Mouse (Mus musculus) hindbrain, embryonic 11.5 days (tissue): Measurements from ENCODE around the gene Bcl2l11. TPM values are rescaled to one million over a fixed set of nuclear protein-coding genes. Genes with fewer than 3 reads are reported as not detected.

Experiments
- ATAC-seq: fragments of 200-750 bp; cut with Nextera tagmentation; 2 replicates; pipeline ENCODE4 v1.8.0; 2017; ENCODE audit warnings: mild to moderate bottlenecking, moderate TSS enrichment, moderate library complexity; ENCODE audit not compliant: low FRiP score
- DNase-seq: peaks from one replicate; pipeline ENCODE4 v3.0.0-alpha.2; 2015; ENCODE audit warnings: low spot score
- H3K27ac ChIP-seq: fragments of 300-500 bp; sonication (generic); 2 replicates; pipeline ENCODE4 v1.5.1; 2014; ENCODE audit warnings: mild to moderate bottlenecking, low read depth, low read length
- H3K27me3 ChIP-seq: fragments of 300-500 bp; sonication (generic); 2 replicates; pipeline ENCODE4 v1.6.1; 2014; ENCODE audit warnings: mild to moderate bottlenecking, low read length, moderate library complexity, mixed read lengths; ENCODE audit not compliant: control insufficient read depth, insufficient read depth
- H3K36me3 ChIP-seq: fragments of 300-500 bp; sonication (generic); 2 replicates; pipeline ENCODE4 v1.6.1; 2014; ENCODE audit warnings: mild to moderate bottlenecking, low read length, moderate library complexity, mixed read lengths; ENCODE audit not compliant: control insufficient read depth, insufficient read depth
- H3K4me1 ChIP-seq: fragments of 300-500 bp; sonication (generic); replicated peaks from 2 replicates; pipeline ENCODE4 v1.6.1; 2014; ENCODE audit warnings: low read length, mixed read lengths; ENCODE audit not compliant: control insufficient read depth, insufficient read depth
- H3K4me2 ChIP-seq: fragments of 300-500 bp; sonication (generic); replicated peaks from 2 replicates; pipeline ENCODE4 v1.6.1; 2014; ENCODE audit warnings: mild to moderate bottlenecking, low read depth, low read length
- H3K4me3 ChIP-seq: fragments of 300-500 bp; sonication (generic); 2 replicates; pipeline ENCODE4 v1.5.1; 2014; ENCODE audit warnings: low read depth, low read length
- H3K9ac ChIP-seq: fragments of 300-500 bp; sonication (generic); 2 replicates; pipeline ENCODE4 v1.6.1; 2014; ENCODE audit warnings: low read depth, low read length
- H3K9me3 ChIP-seq: fragments of 300-500 bp; sonication (generic); 2 replicates; pipeline ENCODE4 v1.6.1; 2016; ENCODE audit warnings: low read length; ENCODE audit not compliant: control insufficient read depth
- WGBS: fragments of 180-500 bp; shearing (Covaris S2); extraction: QIAGEN DNeasy Blood & Tissue Kit; methylation state at CpG from one replicate; pipeline ENCODE4 v1.1.7; 2014; 5-methylcytosine and 5-hydroxymethylcytosine counted together
- polyA plus RNA-seq: library from polyadenylated mRNA; unstranded; fragments of >200 nt; fragmentation: Nextera tagmentation; extraction: Ambion mirVana; gene quantifications from 2 replicates; pipeline ENCODE4 v1.2.1, GENCODE M21; 2014

Gene Bcl2l11
- polyA plus RNA-seq, 1 experiment from 2014 or later, result 17.2 TPM

GRCm38 (mm10) chr2:128169486-128169885 is 43.6 kb downstream of the Bcl2l11 start:
- WGBS, result 82% methylated on average over 5 of the region's 5 CpGs
- Histone ChIP-seq H3K27me3 (no peaks in the 10 kb centered on the region), H3K27ac (no peak overlapping the region), H3K36me3 (no peaks in the 10 kb centered on the region), H3K4me2 (no peak overlapping the region), H3K9ac (no peak overlapping the region), H3K9me3 (no peaks in the 10 kb centered on the region), H3K4me1 (no peaks in the 10 kb centered on the region), H3K4me3 (no peak overlapping the region)
- ATAC-seq (no peak), DNase-seq (no peak)

DNA sequence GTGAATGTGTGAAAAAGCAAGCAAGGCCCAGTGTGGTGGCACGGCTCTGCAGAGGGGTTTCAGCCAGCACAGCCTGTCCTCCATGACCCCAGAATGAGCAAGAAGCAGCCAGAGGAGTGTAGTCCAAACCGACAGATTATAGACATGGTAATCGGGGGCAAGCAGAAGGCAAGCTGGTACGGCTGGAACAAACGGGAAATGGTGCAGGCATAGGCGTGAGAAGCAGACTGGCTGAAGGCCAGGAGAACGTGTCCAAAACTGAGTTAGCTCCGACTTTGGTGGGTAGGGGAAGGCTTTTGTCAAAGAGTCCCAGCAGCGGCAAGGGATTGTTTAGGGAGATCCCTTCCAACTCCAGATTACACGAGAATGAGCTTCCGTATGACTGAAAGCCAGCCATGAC is 44.1 kb downstream of the Bcl2l11 start:
- no peaks in the 10 kb centered on the region for H3K4me1 ChIP-seq
- no peak overlapping the region for H3K4me2 ChIP-seq
- no peak overlapping the region for H3K4me3 ChIP-seq
- H3K27me3 ChIP-seq, result no peaks in the 10 kb centered on the region
- ATAC-seq, result no peak
- H3K9ac ChIP-seq, result no peak overlapping the region
- no peaks in the 10 kb centered on the region for H3K36me3 ChIP-seq
- H3K27ac ChIP-seq, result no peak overlapping the region
- no peak for DNase-seq
- no peaks in the 10 kb centered on the region for H3K9me3 ChIP-seq
- WGBS, result 92% methylated on average over 11 of the region's 11 CpGs

GRCm38 (mm10) chr2:128170614-128171013 is 44.8 kb downstream of the Bcl2l11 start:
- Histone ChIP-seq H3K4me2 (no peak overlapping the region), H3K36me3 (no peaks in the 10 kb centered on the region), H3K4me3 (no peak overlapping the region), H3K27me3 (no peaks in the 10 kb centered on the region), H3K9ac (no peak overlapping the region), H3K4me1 (no peaks in the 10 kb centered on the region), H3K27ac (no peak overlapping the region), H3K9me3 (no peaks in the 10 kb centered on the region)
- DNase-seq (no peak), ATAC-seq (no peak)
- 90% methylated on average over 3 of the region's 3 CpGs for WGBS

GRCm38 (mm10) chr2:128172266-128172665 is 46.4 kb downstream of the Bcl2l11 start:
- 96% methylated on average over 5 of the region's 5 CpGs for WGBS
- no peak overlapping the region for H3K4me2 ChIP-seq
- ATAC-seq (no peak), DNase-seq (no peak)
- H3K36me3 ChIP-seq, result no peaks in the 10 kb centered on the region
- no peaks in the 10 kb centered on the region for H3K9me3 ChIP-seq
- H3K9ac ChIP-seq, result no peak overlapping the region
- no peaks in the 10 kb centered on the region for H3K4me1 ChIP-seq
- H3K4me3 ChIP-seq, result no peak overlapping the region
- H3K27me3 ChIP-seq, result no peaks in the 10 kb centered on the region
- no peak overlapping the region for H3K27ac ChIP-seq

DNA sequence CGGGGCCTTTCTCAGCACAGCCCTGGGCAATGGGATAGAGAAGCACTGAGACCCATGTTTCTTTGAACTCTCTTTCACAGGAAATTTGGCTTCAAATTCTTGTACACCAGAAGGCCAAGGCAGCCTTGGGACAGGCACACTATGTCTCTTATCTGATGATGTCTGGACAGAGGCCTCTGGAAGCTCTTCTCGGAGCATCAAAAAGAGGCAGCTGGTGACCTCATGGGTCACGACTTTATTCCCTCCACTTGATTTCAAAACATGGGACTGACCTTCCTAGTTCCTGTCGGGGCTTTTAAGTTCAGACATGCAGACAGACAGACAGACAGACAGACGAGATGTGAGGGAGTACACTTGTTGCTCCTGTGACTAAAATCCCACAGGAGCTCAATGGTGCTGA is 48.3 kb downstream of the Bcl2l11 start:
- 47% methylated on average over 5 of the region's 5 CpGs for WGBS
- no peaks in the 10 kb centered on the region for H3K27me3 ChIP-seq
- no peak for ATAC-seq

DNA sequence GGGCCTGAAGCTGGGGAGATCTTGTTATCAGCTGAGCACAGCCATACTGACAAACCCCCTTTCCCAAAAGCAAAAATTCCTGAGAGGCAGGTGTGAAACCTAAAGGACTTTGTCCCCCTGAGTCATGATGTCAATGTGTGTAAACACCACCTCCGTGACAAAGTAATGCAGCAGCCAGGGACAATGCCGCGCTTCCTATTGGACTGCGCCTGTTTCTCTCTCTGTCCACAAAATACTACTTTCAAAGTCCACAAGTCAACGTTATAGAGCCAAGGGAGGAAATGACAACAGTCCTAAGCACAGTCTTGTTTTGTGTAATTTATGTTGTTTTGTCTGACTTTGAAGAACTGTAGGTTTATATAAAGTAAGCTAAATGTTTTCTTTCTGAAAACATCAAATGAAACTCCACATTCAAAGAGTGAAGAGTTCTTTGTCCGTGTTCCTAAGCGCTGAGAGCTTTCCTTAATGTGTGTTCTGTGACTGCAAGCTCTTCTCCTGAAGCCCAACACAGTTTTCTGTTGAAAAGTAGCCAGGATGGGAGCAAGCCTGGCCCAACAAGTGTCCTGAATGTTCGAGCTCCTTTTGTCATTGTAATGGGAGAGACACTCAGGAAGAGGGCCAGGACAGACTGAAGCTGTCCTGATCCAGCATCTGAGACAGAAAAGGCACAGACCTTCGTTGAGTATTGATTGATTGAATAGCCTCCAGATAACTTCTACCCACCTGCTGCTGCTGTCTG is 48.9 kb downstream of the Bcl2l11 start:
- H3K4me1 ChIP-seq, result peaks cover 2% of the 10 kb centered on the region; the same call in 1 of the 2 replicates
- H3K4me2 ChIP-seq, result no peak overlapping the region
- H3K9ac ChIP-seq, result no peak overlapping the region
- DNase-seq (no peak), ATAC-seq (no peak)
- no peak overlapping the region for H3K27ac ChIP-seq
- WGBS, result 69% methylated on average over 9 of the region's 9 CpGs
- H3K36me3 ChIP-seq, result no peaks in the 10 kb centered on the region
- H3K9me3 ChIP-seq, result no peaks in the 10 kb centered on the region
- no peak overlapping the region for H3K4me3 ChIP-seq
- H3K27me3 ChIP-seq, result no peaks in the 10 kb centered on the region

More for the DNA sequence above, 48.3 kb downstream of the Bcl2l11 start:
- Histone ChIP-seq H3K4me2 (no peak overlapping the region), H3K9ac (no peak overlapping the region), H3K9me3 (no peaks in the 10 kb centered on the region), H3K36me3 (no peaks in the 10 kb centered on the region), H3K4me3 (no peak overlapping the region), H3K27ac (no peak overlapping the region), H3K4me1 (no peaks in the 10 kb centered on the region)
- DNase-seq, result no peak

DNA sequence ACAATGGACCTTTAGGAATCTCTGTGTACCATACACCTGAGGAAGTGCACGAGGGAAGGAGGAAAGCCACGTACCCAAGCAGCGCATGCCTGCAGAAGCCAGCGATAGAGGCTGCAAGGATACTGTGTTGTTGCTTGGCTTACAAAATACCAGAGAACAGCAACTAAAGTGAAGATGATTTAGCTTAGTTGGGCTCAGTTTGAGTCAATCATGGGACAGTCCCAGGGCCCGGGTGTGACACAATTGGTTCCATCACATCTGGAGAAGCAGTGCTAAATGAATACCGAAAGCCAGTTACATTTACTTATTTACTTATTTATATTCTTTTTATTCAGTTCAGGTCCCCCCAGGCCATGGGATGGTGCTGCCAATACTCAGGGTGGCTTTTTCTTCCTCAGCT is 49.8 kb downstream of the Bcl2l11 start:
- Histone ChIP-seq H3K4me1 (peaks cover 2% of the 10 kb centered on the region; the same call in 1 of the 2 replicates), H3K27me3 (no peaks in the 10 kb centered on the region), H3K36me3 (no peaks in the 10 kb centered on the region), H3K4me2 (no peak overlapping the region), H3K4me3 (no peak overlapping the region), H3K9me3 (no peaks in the 10 kb centered on the region), H3K9ac (no peak overlapping the region), H3K27ac (no peak overlapping the region)
- 94% methylated on average over 6 of the region's 6 CpGs for WGBS
- ATAC-seq (no peak), DNase-seq (no peak)

- ATAC-seq, result no peak
- H3K4me1 ChIP-seq, result peaks cover 2% of the 10 kb centered on the region; the same call in 1 of the 2 replicates
These were observed 50.7 kb downstream of the Bcl2l11 start for GRCm38 (mm10) chr2:128176391-128177044.

DNA sequence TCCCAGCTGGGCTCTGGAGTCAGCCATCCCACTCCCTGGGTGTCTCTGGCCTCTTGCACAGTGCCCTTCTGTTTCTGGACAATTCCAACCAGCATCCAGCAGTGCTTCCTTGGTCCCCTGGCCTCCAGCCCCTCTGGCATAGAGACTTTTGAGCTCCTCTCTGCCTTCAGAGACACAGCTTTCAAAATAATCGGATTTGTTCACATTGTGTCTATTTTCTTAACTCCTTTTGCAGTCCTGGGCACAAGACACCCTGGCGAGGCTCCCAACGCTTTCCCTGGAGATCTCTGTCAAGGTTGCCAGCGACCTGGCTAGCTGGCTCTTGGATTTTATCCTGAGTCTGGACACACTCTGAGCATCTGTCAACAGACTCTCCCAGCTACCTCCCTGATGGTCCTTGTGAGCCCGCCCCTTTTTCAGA is 51.4 kb downstream of the Bcl2l11 start:
- no peak for DNase-seq
- Histone ChIP-seq H3K9me3 (no peaks in the 10 kb centered on the region), H3K9ac (no peak overlapping the region), H3K27me3 (no peaks in the 10 kb centered on the region), H3K4me3 (no peak overlapping the region), H3K27ac (no peak overlapping the region), H3K36me3 (no peaks in the 10 kb centered on the region), H3K4me1 (peaks cover 2% of the 10 kb centered on the region; the same call in 1 of the 2 replicates), H3K4me2 (no peak overlapping the region)
- ATAC-seq, result no peak
- 66% methylated on average over 5 of the region's 5 CpGs for WGBS

More at GRCm38 (mm10) chr2:128176391-128177044, 50.7 kb downstream of the Bcl2l11 start:
- Histone ChIP-seq H3K9ac (no peak overlapping the region), H3K4me3 (no peak overlapping the region), H3K27ac (no peak overlapping the region), H3K4me2 (no peak overlapping the region), H3K36me3 (no peaks in the 10 kb centered on the region), H3K27me3 (no peaks in the 10 kb centered on the region), H3K9me3 (no peaks in the 10 kb centered on the region)
- WGBS, result 59% methylated on average over 12 of the region's 12 CpGs
- DNase-seq, result no peak
